Mouse (Mus musculus) lung, postnatal 0 days (tissue): ENCODE results near the gene Serpine2. TPM values are rescaled to one million over a fixed set of nuclear protein-coding genes. Genes with fewer than 3 reads are reported as not detected.
A peak's percentile ranks its signal among the peaks of the same experiment; 100 is the strongest.

ENCODE experiments used
- ATAC-seq: fragments of 200-750 bp; cut with Nextera tagmentation; 2 replicates; pipeline ENCODE4 v1.8.0; 2017; ENCODE audit warnings: moderate library complexity
- DNase-seq: peaks from one replicate; pipeline ENCODE4 v3.0.0-alpha.2; 2016; ENCODE audit warnings: low spot score
- H3K27ac ChIP-seq: fragments of 300-500 bp; sonication (generic); 2 replicates; pipeline ENCODE4 v1.5.1; 2014; ENCODE audit warnings: antibody characterized with exemption, mild to moderate bottlenecking, low read length, mixed read lengths
- H3K27me3 ChIP-seq: fragments of 300-500 bp; sonication (generic); replicated peaks from 2 replicates; pipeline ENCODE4 v1.6.1; 2014; ENCODE audit warnings: low read length, mixed read lengths; ENCODE audit not compliant: insufficient read depth
- H3K36me3 ChIP-seq: fragments of 300-500 bp; sonication (generic); 2 replicates; pipeline ENCODE4 v1.6.1; 2014; ENCODE audit warnings: low read length, mixed read lengths; ENCODE audit not compliant: insufficient read depth
- H3K4me1 ChIP-seq: fragments of 300-500 bp; sonication (generic); 2 replicates; pipeline ENCODE4 v1.6.1; 2014; ENCODE audit warnings: antibody characterized with exemption, low read depth, low read length, mixed read lengths; ENCODE audit not compliant: insufficient read depth
- H3K4me2 ChIP-seq: fragments of 300-500 bp; sonication (generic); replicated peaks from 2 replicates; pipeline ENCODE4 v1.6.1; 2014; ENCODE audit warnings: low read depth, mild to moderate bottlenecking, low read length, moderate library complexity, mixed read lengths
- H3K4me3 ChIP-seq: fragments of 300-500 bp; sonication (generic); 2 replicates; pipeline ENCODE4 v1.5.1; 2014; ENCODE audit warnings: low read depth, low read length
- H3K9ac ChIP-seq: fragments of 300-500 bp; sonication (generic); replicated peaks from 2 replicates; pipeline ENCODE4 v1.6.1; 2014; ENCODE audit warnings: low read depth, mild to moderate bottlenecking
- H3K9me3 ChIP-seq: fragments of 300-500 bp; sonication (generic); 2 replicates; pipeline ENCODE4 v1.6.1; 2016; ENCODE audit warnings: low read length, mixed read lengths
- CTCF ChIP-seq: IDR thresholded peaks from 2 replicates; pipeline ENCODE4 v1.5.1; 2016; ENCODE audit warnings: antibody characterized with exemption, mild to moderate bottlenecking
- EP300 ChIP-seq: IDR thresholded peaks from 2 replicates; pipeline ENCODE4 v1.6.1; 2016; ENCODE audit warnings: antibody characterized with exemption, mild to moderate bottlenecking, control low read depth
- WGBS: fragments of 180-500 bp; shearing (Covaris S2); extraction: QIAGEN DNeasy Blood & Tissue Kit; methylation state at CpG from one replicate; pipeline ENCODE4 v1.1.7; 2014; 5-methylcytosine and 5-hydroxymethylcytosine counted together
- polyA plus RNA-seq: library from polyadenylated mRNA; unstranded; fragments of >200 nt; fragmentation: Nextera tagmentation; extraction: Ambion mirVana; gene quantifications from 2 replicates; pipeline ENCODE4 v1.2.1, GENCODE M21; 2015

Gene Serpine2
- polyA plus RNA-seq, 1 experiment from 2014 or later: 271 TPM

GRCm38 (mm10) chr1:79751186-79751585, 109.8 kb downstream of the Serpine2 start:
- DNase-seq (peak; percentile 84), ATAC-seq (peak; percentile 74)
- Histone ChIP-seq H3K4me1 (peaks cover 15% of the 10 kb centered on the region; the same call in 1 of the 2 replicates), H3K4me3 (no peak overlapping the region), H3K9me3 (no peaks in the 10 kb centered on the region), H3K9ac (no peak overlapping the region), H3K27me3 (no peaks in the 10 kb centered on the region), H3K27ac (peak overlapping the region; percentile 81), H3K36me3 (no peaks in the 10 kb centered on the region), H3K4me2 (no peak overlapping the region)
- peak; percentile 92 for TF ChIP-seq EP300
- TF ChIP-seq CTCF: no peak
- 24% methylated on average over 5 of the region's 5 CpGs for WGBS

- ATAC-seq (peak; percentile 100), DNase-seq (peak; percentile 96)
- Histone ChIP-seq H3K27ac (peak overlapping the region; percentile 79), H3K4me1 (no peaks in the 10 kb centered on the region; the same call in 1 of the 2 replicates), H3K27me3 (no peaks in the 10 kb centered on the region), H3K9me3 (no peaks in the 10 kb centered on the region), H3K4me2 (0 out of 2 replicates have a peak overlapping the region, but pooled peaks have one; percentile 6), H3K9ac (no peak overlapping the region), H3K4me3 (no peak overlapping the region), H3K36me3 (no peaks in the 10 kb centered on the region)
- 41% methylated on average over 4 of the region's 4 CpGs for WGBS
- peak; percentile 96 for TF ChIP-seq EP300
- no peak for TF ChIP-seq CTCF
These were observed 114.9 kb downstream of the Serpine2 start for GRCm38 (mm10) chr1:79746056-79746455.

Other genes starting within 250 kb of the Serpine2 start
- 1.2 and 1.6 TPM in 2 replicates for gene Ap1s3, start 189.2 kb downstream of the Serpine2 start, polyA plus RNA-seq
- gene Mrpl44, start 85.2 kb downstream of the Serpine2 start, polyA plus RNA-seq: 37.3 and 38.7 TPM in 2 replicates
- 57.0 and 63.1 TPM in 2 replicates for gene Wdfy1, start 85.0 kb downstream of the Serpine2 start, polyA plus RNA-seq